ENCODE assay signal across 9 mouse cellular contexts in genomic region chr2:19919190-19919589, GRCm38 (mm10). TPM values are rescaled to one million over a fixed set of nuclear protein-coding genes. Genes with fewer than 3 reads are reported as not detected.
DNase-seq lines count a peak whose midpoint lies in the region; ATAC-seq and TF ChIP-seq lines count a peak whose summit lies in the region.
"Had no signal": no experiment of that assay in that cellular context is flagged by ENCODE, and none has a peak within 500 bp of the region (broad histone marks: within the 10 kb centered on the region; RNA-seq: fewer than 3 reads in every experiment).

No protein-coding gene starts in this region.

- no peaks in the 10 kb centered on the region for H3K4me1 ChIP-seq in cerebellum, adult 2 months (ENCODE audit: control insufficient read depth, insufficient read depth, low read length)
- no peaks in the 10 kb centered on the region for H3K4me1 ChIP-seq in neural tube, embryonic 15.5 days
- H3K4me1 ChIP-seq in embryonic facial prominence, embryonic 10.5 days: no peaks in the 10 kb centered on the region
- H3K4me1 ChIP-seq in midbrain, embryonic 14.5 days (ENCODE audit: control insufficient read depth, insufficient read depth, low read length): no peaks in the 10 kb centered on the region
- H3K4me1 ChIP-seq: hindbrain, embryonic 15.5 days had no signal

- no peak for TF ChIP-seq POLR2A in cerebellum, adult 2 months (IDR thresholded peaks at IDR 0.05; ENCODE audit: borderline replicate concordance, insufficient read depth, low read length)

- no peak for ATAC-seq in neural tube, embryonic 15.5 days (ENCODE audit: low FRiP score)
- ATAC-seq in midbrain, embryonic 14.5 days (ENCODE audit: low FRiP score, low TSS enrichment): no peak; the same call in 1 of the 2 replicates

- no peak overlapping the region for H3K4me3 ChIP-seq in cerebellum, adult 2 months (replicated peaks; ENCODE audit: insufficient read depth, low read depth, low read length)
- H3K4me3 ChIP-seq in neural tube, embryonic 15.5 days (replicated peaks): no peak overlapping the region
- no peak overlapping the region for H3K4me3 ChIP-seq in embryonic facial prominence, embryonic 10.5 days
- H3K4me3 ChIP-seq in midbrain, embryonic 14.5 days (replicated peaks; ENCODE audit: low read depth, low read length): no peak overlapping the region
- H3K4me3 ChIP-seq: hindbrain, embryonic 15.5 days had no signal

- DNase-seq in cerebellum, adult 2 months: peak; percentile 8 to 11
- DNase-seq in cerebellum, adult 11-12 months: no peak
- DNase-seq in neural tube, embryonic 10.5 days (ENCODE audit: extremely low spot score, low spot score): peak; percentile 68
- peak; percentile 83 for DNase-seq in embryonic facial prominence, embryonic 10.5 days (ENCODE audit: low spot score)
- peak; percentile 77 for DNase-seq in kidney, postnatal 10 days
- DNase-seq in midbrain, embryonic 14.5 days: peak; percentile 77
- DNase-seq in urinary bladder, postnatal 36 days (ENCODE audit: low spot score in 2 of 2): peak; percentile 5 to 41

- no peaks in the 10 kb centered on the region for H3K27me3 ChIP-seq in cerebellum, adult 2 months (ENCODE audit: control insufficient read depth, insufficient read depth, low read length)
- H3K27me3 ChIP-seq in neural tube, embryonic 15.5 days (replicated peaks): no peaks in the 10 kb centered on the region; the same call in 1 of the 2 replicates
- H3K27me3 ChIP-seq in embryonic facial prominence, embryonic 10.5 days (replicated peaks; ENCODE audit: low read depth, poor library complexity, severe bottlenecking): no peaks in the 10 kb centered on the region
- no peaks in the 10 kb centered on the region for H3K27me3 ChIP-seq in midbrain, embryonic 14.5 days (ENCODE audit: control insufficient read depth, insufficient read depth, low read length)
- H3K27me3 ChIP-seq: hindbrain, embryonic 15.5 days had no signal

- no peak overlapping the region for H3K4me2 ChIP-seq in neural tube, embryonic 15.5 days
- H3K4me2 ChIP-seq in midbrain, embryonic 14.5 days (ENCODE audit: low read length): no peak overlapping the region
- H3K4me2 ChIP-seq: hindbrain, embryonic 15.5 days had no signal

- H3K9me3 ChIP-seq in neural tube, embryonic 15.5 days (replicated peaks): no peaks in the 10 kb centered on the region
- no peaks in the 10 kb centered on the region for H3K9me3 ChIP-seq in embryonic facial prominence, embryonic 10.5 days
- H3K9me3 ChIP-seq in midbrain, embryonic 14.5 days (ENCODE audit: control insufficient read depth, low read length): no peaks in the 10 kb centered on the region
- H3K9me3 ChIP-seq: hindbrain, embryonic 15.5 days had no signal

- no peak overlapping the region for H3K9ac ChIP-seq in neural tube, embryonic 15.5 days (replicated peaks)
- no peak overlapping the region for H3K9ac ChIP-seq in midbrain, embryonic 14.5 days (replicated peaks; ENCODE audit: low read length)
- H3K9ac ChIP-seq: hindbrain, embryonic 15.5 days had no signal

- peak; percentile 45 for TF ChIP-seq CTCF in cerebellum, adult 2 months (IDR thresholded peaks at IDR 0.05; ENCODE audit: borderline replicate concordance, insufficient read depth, low read depth, low read length)

- WGBS in cerebellum, adult 2 months: 26% methylated on average over 6 of the region's 6 CpGs
- WGBS in neural tube, embryonic 15.5 days: 29% methylated on average over 6 of the region's 6 CpGs
- 22% methylated on average over 6 of the region's 6 CpGs for WGBS in embryonic facial prominence, embryonic 10.5 days
- WGBS in midbrain, embryonic 14.5 days: 23% methylated on average over 6 of the region's 6 CpGs

- H3K27ac ChIP-seq in cerebellum, adult 2 months (ENCODE audit: insufficient read depth, low read length): no peak overlapping the region
- H3K27ac ChIP-seq in neural tube, embryonic 15.5 days (replicated peaks): no peak overlapping the region
- no peak overlapping the region for H3K27ac ChIP-seq in embryonic facial prominence, embryonic 10.5 days (replicated peaks)
- H3K27ac ChIP-seq in midbrain, embryonic 14.5 days (replicated peaks; ENCODE audit: low read depth, low read length): no peak overlapping the region
- H3K27ac ChIP-seq: hindbrain, embryonic 15.5 days had no signal

- H3K36me3 ChIP-seq in neural tube, embryonic 15.5 days: no peaks in the 10 kb centered on the region
- H3K36me3 ChIP-seq in embryonic facial prominence, embryonic 10.5 days (replicated peaks): no peaks in the 10 kb centered on the region
- H3K36me3 ChIP-seq in midbrain, embryonic 14.5 days (ENCODE audit: control insufficient read depth, insufficient read depth, low read length): no peaks in the 10 kb centered on the region
- H3K36me3 ChIP-seq: hindbrain, embryonic 15.5 days had no signal

RNA-seq across cellular contexts. Expression of gene Etl4, which starts 9.6 kb away (rescaled TPM):
- 40.1 and 43.2 TPM in 2 replicates for polyA plus RNA-seq in cerebellum, adult 2 months (2012; rRNA removed)
- polyA plus RNA-seq in neural tube, embryonic 15.5 days (2015; fragmentation: Nextera tagmentation; extraction: Ambion mirVana): 7.2 and 10.6 TPM in 2 replicates
- polyA plus RNA-seq in embryonic facial prominence, embryonic 10.5 days (2016; fragmentation: Nextera tagmentation; extraction: Ambion mirVana): 25.8 and 26.1 TPM in 2 replicates
- polyA plus RNA-seq in midbrain, embryonic 14.5 days (2014; fragmentation: Nextera tagmentation; extraction: Ambion mirVana): 1.8 and 2.5 TPM in 2 replicates
